Mouse (Mus musculus): ENCODE measurements around the gene Ankrd34b. TPM values are rescaled to one million over a fixed set of nuclear protein-coding genes. Genes with fewer than 3 reads are reported as not detected.
A peak's percentile ranks its signal among the peaks of the same experiment; 100 is the strongest.

The Ankrd34b gene
- 10 to 100 TPM; 13.4 to 14.2 TPM for total RNA-seq (2021)
- long read RNA-seq, experiment 1 = 0 reads
- long read RNA-seq, experiment 2, partial matches to known transcripts = 0 of 2 reads
- long read RNA-seq, experiment 2, other reads (novel, unspliced or antisense) = 1 of 2 reads

- peak; percentile 22 to 36 for DNase-seq (ENCODE audit: low spot score in 2 of 2)
These were observed at the start of gene Ankrd34b for GRCm38 (mm10) chr13:92425758-92426264. Ankrd34b (plus strand) TSS chr13:92425896.

DNA sequence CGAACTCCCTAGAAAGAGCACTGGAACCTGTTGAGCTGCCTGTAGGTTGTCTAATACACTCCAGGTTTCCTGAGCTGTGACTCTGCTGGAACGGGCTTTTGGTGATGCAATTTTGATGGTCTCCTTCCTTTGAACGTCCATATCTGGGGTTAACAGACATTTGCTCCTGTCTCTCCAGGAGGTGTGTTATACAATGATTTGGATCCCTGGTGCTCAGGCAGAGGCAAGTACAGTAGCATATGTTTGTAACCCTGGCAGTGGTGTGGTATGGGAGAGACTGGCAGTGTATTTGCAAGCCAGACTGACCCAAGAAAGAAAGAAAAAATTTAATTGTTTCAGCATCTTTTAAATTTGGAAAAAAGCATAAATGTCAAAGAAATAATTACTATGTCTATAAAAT lies 38.3 kb upstream of the Ankrd34b start:
- no peak for DNase-seq (ENCODE audit: low spot score in 2 of 2)

- no peak for DNase-seq (ENCODE audit: low spot score in 2 of 2)
These were observed 32.5 kb upstream of the Ankrd34b start for GRCm38 (mm10) chr13:92393047-92393661.

DNA sequence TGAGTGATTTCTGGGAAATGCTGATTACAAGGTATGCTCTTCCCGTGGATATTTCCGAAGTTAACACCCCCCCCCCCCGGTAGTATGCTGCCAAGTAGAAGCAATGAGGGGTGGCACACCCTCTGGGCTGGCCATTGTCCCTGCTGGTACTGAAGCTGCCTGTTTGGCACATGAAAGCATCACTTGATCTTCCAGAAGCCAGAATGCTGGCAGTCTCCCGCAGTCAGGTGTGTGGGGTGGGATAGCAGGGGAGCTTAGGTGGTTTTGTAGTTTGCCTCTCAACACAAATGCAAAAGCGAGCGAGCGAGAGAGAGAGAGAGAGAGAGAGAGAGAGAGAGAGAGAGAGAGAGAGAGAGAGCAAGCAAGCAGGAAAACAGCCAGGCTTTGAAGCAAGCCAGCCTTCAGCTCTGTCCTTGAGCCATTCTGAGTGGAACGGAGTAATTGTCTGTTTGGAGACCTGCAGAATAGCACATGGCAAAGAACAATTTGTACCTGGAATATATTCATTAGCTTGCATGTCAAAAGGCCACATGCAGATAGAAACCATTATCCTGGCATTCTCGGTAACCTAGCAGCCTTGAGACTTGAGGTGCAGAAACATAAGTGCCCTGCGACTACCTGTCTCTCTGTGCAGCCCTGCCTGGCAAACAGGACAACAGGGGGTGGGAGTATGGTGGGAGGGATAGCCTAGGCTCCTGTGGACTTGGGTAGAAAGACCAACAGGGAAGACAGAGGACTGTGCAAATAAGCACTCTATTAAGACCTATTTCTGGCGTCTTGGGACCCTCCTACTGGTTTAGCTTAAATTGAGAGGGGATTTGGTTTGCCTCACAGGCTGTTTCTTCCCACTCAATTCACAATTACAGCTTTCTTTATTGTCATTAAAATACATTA lies 27.0 kb upstream of the Ankrd34b start:
- no peak for DNase-seq (ENCODE audit: low spot score in 2 of 2)

- DNase-seq (ENCODE audit: low spot score in 2 of 2) = no peak
These were observed 23.6 kb upstream of the Ankrd34b start for GRCm38 (mm10) chr13:92402063-92402462.

- DNase-seq (ENCODE audit: low spot score in 2 of 2) = no peak
These were observed 22.2 kb upstream of the Ankrd34b start for GRCm38 (mm10) chr13:92403496-92403895.

GRCm38 (mm10) chr13:92410486-92410885 lies 15.2 kb upstream of the Ankrd34b start:
- DNase-seq (ENCODE audit: low spot score in 2 of 2) = no peak

GRCm38 (mm10) chr13:92419630-92420029 lies 6.1 kb upstream of the Ankrd34b start:
- DNase-seq (ENCODE audit: low spot score in 2 of 2) = no peak

DNA sequence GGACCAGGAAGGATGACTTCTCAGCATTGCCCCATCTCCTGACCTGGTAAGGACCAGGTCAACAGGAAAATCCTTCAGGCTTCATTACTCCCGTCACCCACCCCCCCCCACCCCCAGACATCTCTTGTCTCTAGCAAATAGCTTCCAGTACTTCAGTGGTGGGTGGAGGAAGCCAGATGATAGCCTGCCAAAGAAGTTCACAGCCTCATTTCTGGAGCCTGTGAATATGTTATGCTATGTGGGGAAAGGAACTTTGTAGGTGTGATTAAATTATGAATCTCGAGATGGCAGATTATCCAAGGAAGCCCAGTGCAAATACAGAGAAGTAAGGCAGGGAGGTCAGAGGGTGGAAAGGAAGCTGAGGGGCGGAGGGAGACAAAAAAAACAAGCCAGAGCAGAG lies 2.0 kb upstream of the Ankrd34b start:
- DNase-seq (ENCODE audit: low spot score in 2 of 2) = no peak

DNA sequence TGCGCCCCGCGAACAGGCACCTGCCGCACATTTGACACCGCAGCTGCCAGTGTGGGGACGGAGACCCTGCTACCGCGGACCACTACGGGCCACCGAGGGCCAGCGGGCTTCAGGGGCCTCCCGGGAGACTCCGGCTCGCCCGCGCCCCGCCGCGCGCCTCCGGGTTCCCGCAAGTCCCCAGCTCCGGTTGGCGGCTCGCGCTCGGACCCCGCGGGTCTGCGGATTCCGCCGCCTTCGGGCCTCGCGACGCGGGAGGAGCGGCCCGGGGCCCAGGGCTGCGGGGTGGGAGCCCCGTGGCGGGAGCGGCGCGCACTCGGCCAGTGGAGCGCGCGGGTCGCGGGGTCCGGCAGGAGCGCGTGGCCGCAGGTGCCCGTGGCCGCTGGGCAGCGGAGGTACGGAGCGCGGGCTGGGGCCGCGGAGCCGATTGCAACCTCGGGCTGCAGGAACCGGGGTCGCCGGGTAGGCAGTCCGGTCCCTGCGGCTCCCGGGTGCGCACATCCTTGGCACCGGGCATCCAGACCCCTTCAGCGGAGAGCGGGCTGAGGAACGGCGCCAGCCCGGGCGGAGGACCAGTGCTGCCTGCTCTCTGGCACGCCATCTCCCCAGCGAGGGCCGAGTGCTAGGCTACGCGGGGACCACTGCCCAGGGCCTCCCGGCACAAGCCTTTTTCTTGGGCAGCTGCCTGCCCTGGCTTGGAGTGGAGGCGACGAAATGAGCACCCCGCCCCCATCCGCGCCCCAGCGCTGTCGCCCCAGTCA lies 777 bp downstream of the Ankrd34b start:
- DNase-seq (ENCODE audit: low spot score in 2 of 2) = peak; percentile 13 to 37

DNA sequence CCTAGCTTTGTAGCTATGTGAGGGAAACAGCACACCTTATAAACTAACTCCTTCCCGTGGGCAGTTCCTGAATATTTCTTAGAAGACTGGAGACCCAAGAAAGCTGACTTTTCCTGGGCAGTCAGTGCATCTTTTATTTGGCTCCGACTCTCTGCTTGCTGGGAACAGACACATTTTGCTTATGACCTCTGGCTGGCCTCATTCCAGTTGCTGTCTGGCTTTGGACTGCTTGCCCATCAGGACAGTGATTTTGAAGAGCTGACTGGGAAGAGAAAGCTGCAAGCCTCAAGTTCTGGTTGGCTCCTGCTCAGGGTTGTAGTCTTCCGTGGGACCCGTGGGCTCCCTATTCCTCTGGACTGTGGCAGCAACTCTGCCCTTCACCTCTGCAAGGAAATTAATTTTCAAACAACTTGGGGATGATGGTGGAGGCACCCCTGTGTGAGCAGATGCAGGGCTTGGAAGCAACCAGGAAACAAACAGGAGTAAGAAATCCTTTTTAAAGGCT lies 1.7 kb downstream of the Ankrd34b start:
- no peak for DNase-seq (ENCODE audit: low spot score in 2 of 2)

DNA sequence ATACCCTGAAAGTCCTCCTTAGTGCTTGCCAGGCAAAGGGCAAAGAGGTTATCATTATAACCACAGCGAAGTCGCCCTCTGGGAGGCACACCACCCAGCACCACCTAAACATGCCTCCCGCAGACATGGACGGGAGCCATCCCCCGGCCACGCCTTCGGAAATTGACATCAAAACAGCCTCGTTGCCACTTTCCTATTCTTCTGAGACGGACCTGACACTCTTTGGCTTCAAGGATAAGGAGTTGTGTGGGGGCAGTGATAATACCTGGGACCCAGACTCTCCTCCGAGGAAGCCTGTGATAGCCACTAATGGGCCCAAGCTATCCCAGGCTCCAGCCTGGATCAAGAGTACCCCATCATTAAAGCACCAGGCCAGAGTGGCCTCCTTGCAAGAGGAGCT lies 13.0 kb downstream of the Ankrd34b start:
- no peak for DNase-seq (ENCODE audit: low spot score in 2 of 2)

GRCm38 (mm10) chr13:92440286-92440685 lies 14.6 kb downstream of the Ankrd34b start:
- no peak for DNase-seq (ENCODE audit: low spot score in 2 of 2)

- DNase-seq (ENCODE audit: low spot score in 2 of 2) = no peak
These were observed 21.2 kb downstream of the Ankrd34b start for GRCm38 (mm10) chr13:92446872-92447271.

DNA sequence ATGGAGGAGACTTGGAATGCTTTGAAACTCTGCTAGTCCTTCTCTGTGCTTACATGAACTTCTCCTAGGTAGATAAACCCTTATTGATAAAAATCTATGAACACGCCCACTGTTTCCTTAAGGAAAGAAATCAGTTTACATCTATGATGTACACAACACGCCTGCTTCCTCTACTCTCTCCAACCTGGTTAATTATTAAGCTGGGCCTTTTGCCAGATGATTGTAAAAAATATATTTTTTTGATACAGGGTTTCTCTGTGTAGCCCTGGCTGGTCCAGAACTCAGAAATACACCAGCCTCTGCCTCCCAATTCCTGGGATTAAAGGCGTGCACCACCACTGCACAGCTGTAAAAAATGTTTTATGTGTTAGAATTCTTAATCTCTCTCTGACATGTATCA lies 39.0 kb downstream of the Ankrd34b start:
- DNase-seq (ENCODE audit: low spot score in 2 of 2) = no peak

GRCm38 (mm10) chr13:92467891-92468290 lies 42.2 kb downstream of the Ankrd34b start:
- no peak for DNase-seq (ENCODE audit: low spot score in 2 of 2)

DNA sequence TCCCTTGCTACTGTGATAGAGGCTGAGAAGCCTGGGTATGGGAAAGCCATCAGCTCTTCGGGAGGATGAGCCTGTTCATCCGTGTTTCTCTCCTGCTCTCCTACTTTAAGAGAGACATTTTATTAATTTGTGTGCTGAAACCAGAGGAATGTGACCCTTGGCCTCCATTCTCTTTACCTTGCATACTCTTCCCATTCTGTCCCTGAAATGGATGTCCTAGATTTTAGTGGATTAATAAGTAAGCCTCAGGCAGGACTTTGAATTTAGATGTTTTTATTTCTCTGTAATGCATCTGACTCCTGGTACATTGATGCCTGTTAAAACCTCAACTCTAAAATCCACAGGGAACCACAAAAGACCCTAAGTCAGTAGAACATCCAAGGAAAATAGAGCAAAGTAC lies 43.7 kb downstream of the Ankrd34b start:
- DNase-seq (ENCODE audit: low spot score in 2 of 2) = no peak

GRCm38 (mm10) chr13:92470151-92470550 lies 44.5 kb downstream of the Ankrd34b start:
- no peak for DNase-seq (ENCODE audit: low spot score in 2 of 2)

- peak; percentile 19 to 55 for DNase-seq (ENCODE audit: low spot score in 2 of 2)
These were observed 57.7 kb downstream of the Ankrd34b start for GRCm38 (mm10) chr13:92483348-92483747.

GRCm38 (mm10) chr13:92483852-92484463 lies 58.3 kb downstream of the Ankrd34b start, which contains the start of gene Fam151b:
Fam151b (minus strand) TSS chr13:92484015.
- DNase-seq (ENCODE audit: low spot score in 2 of 2) = peak; percentile 86 to 93

- no peak for DNase-seq (ENCODE audit: low spot score in 2 of 2)
These were observed 65.1 kb downstream of the Ankrd34b start for GRCm38 (mm10) chr13:92490817-92491216.
